Mouse (Mus musculus) kidney, embryonic 16.5 days (tissue): ENCODE measurements at regions not wholly inside any gene's neighbourhood (a gene's known extent, or its start where the extent isn't known, plus 50 kb on each side); places are given as distances from the start of the nearest gene placed in this dataset.

Experiments
- ATAC-seq: fragments of 200-750 bp; cut with Nextera tagmentation; 2 replicates; pipeline ENCODE4 v1.8.0; 2017; ENCODE audit warnings: moderate TSS enrichment; ENCODE audit not compliant: low FRiP score, low TSS enrichment
- H3K27ac ChIP-seq: fragments of 300-500 bp; sonication (generic); 2 replicates; pipeline ENCODE4 v1.5.1; 2014; ENCODE audit warnings: low read length
- H3K27me3 ChIP-seq: fragments of 300-500 bp; sonication (generic); 2 replicates; pipeline ENCODE4 v1.6.1; 2014; ENCODE audit warnings: low read length, control low read depth, mixed read lengths; ENCODE audit not compliant: insufficient read depth
- H3K36me3 ChIP-seq: fragments of 300-500 bp; sonication (generic); 2 replicates; pipeline ENCODE4 v1.6.1; 2014; ENCODE audit warnings: low read length, control low read depth, mixed read lengths; ENCODE audit not compliant: insufficient read depth
- H3K4me1 ChIP-seq: fragments of 300-500 bp; sonication (generic); 2 replicates; pipeline ENCODE4 v1.6.1; 2014; ENCODE audit warnings: low read length, control low read depth, mixed read lengths; ENCODE audit not compliant: insufficient read depth
- H3K4me2 ChIP-seq: fragments of 300-500 bp; sonication (generic); replicated peaks from 2 replicates; pipeline ENCODE4 v1.6.1; 2014; ENCODE audit warnings: low read depth, low read length
- H3K4me3 ChIP-seq: fragments of 300-500 bp; sonication (generic); 2 replicates; pipeline ENCODE4 v1.5.1; 2014; ENCODE audit warnings: mild to moderate bottlenecking, low read length
- H3K9ac ChIP-seq: fragments of 300-500 bp; sonication (generic); replicated peaks from 2 replicates; pipeline ENCODE4 v1.6.1; 2014; ENCODE audit warnings: low read length
- H3K9me3 ChIP-seq: fragments of 300-500 bp; sonication (generic); 2 replicates; pipeline ENCODE4 v1.6.1; 2016; ENCODE audit warnings: low read length, control low read depth
- WGBS: fragments of 180-500 bp; shearing (Covaris S2); extraction: QIAGEN DNeasy Blood & Tissue Kit; methylation state at CpG from one replicate; pipeline ENCODE4 v1.1.7; 2014; 5-methylcytosine and 5-hydroxymethylcytosine counted together

- H3K4me3 ChIP-seq, result no peak overlapping the region
- H3K4me1 ChIP-seq, result no peaks in the 10 kb centered on the region
- no peak overlapping the region for H3K27ac ChIP-seq
- H3K9ac ChIP-seq, result no peak overlapping the region
- WGBS, result 15% methylated on average over 3 of the region's 3 CpGs
- ATAC-seq, result no peak
- H3K36me3 ChIP-seq, result no peaks in the 10 kb centered on the region
- no peak overlapping the region for H3K4me2 ChIP-seq
- no peaks in the 10 kb centered on the region for H3K27me3 ChIP-seq
- H3K9me3 ChIP-seq, result no peaks in the 10 kb centered on the region
These were observed 188.8 kb downstream of the Sp3 start for GRCm38 (mm10) chr2:72791496-72791895.

GRCm38 (mm10) chr2:72793424-72793823 lies 186.8 kb downstream of the Sp3 start:
- 22% methylated on average over 10 of the region's 10 CpGs for WGBS
- H3K4me2 ChIP-seq, result no peak overlapping the region
- no peaks in the 10 kb centered on the region for H3K4me1 ChIP-seq
- H3K4me3 ChIP-seq, result no peak overlapping the region
- no peak overlapping the region for H3K9ac ChIP-seq
- H3K27ac ChIP-seq, result no peak overlapping the region
- H3K27me3 ChIP-seq, result no peaks in the 10 kb centered on the region
- H3K9me3 ChIP-seq, result no peaks in the 10 kb centered on the region
- no peaks in the 10 kb centered on the region for H3K36me3 ChIP-seq
- ATAC-seq, result no peak

- H3K4me1 ChIP-seq, result no peaks in the 10 kb centered on the region
- no peak for ATAC-seq
- no peaks in the 10 kb centered on the region for H3K36me3 ChIP-seq
- no peak overlapping the region for H3K27ac ChIP-seq
- no peaks in the 10 kb centered on the region for H3K27me3 ChIP-seq
- no peak overlapping the region for H3K4me2 ChIP-seq
- H3K9me3 ChIP-seq, result no peaks in the 10 kb centered on the region
- 66% methylated on average over 4 of the region's 4 CpGs for WGBS
- H3K9ac ChIP-seq, result no peak overlapping the region
- H3K4me3 ChIP-seq, result no peak overlapping the region
These were observed 185.7 kb downstream of the Sp3 start for GRCm38 (mm10) chr2:72794501-72794900.

- H3K27ac ChIP-seq, result no peak overlapping the region
- ATAC-seq, result no peak
- H3K4me1 ChIP-seq, result no peaks in the 10 kb centered on the region
- no peak overlapping the region for H3K9ac ChIP-seq
- H3K9me3 ChIP-seq, result peaks cover 2% of the 10 kb centered on the region; the same call in 1 of the 2 replicates
- H3K4me2 ChIP-seq, result no peak overlapping the region
- H3K4me3 ChIP-seq, result no peak overlapping the region
- no peaks in the 10 kb centered on the region for H3K27me3 ChIP-seq
- H3K36me3 ChIP-seq, result no peaks in the 10 kb centered on the region
- WGBS, result 88% methylated on average over 4 of the region's 4 CpGs
These were observed 183.1 kb downstream of the Sp3 start for GRCm38 (mm10) chr2:72797002-72797718.

- WGBS, result 53% methylated on average over 7 of the region's 7 CpGs
- Histone ChIP-seq H3K36me3 (no peaks in the 10 kb centered on the region), H3K27me3 (no peaks in the 10 kb centered on the region), H3K4me3 (no peak overlapping the region), H3K4me1 (no peaks in the 10 kb centered on the region), H3K9me3 (peaks cover 4% of the 10 kb centered on the region; the same call in 1 of the 2 replicates), H3K9ac (no peak overlapping the region), H3K4me2 (no peak overlapping the region), H3K27ac (no peak overlapping the region)
- no peak for ATAC-seq
These were observed 179.6 kb downstream of the Sp3 start for GRCm38 (mm10) chr2:72800696-72801095.

GRCm38 (mm10) chr2:72813282-72813974 lies 166.8 kb downstream of the Sp3 start:
- no peak overlapping the region for H3K4me2 ChIP-seq
- no peaks in the 10 kb centered on the region for H3K4me1 ChIP-seq
- no peak overlapping the region for H3K9ac ChIP-seq
- ATAC-seq, result no peak
- no peak overlapping the region for H3K4me3 ChIP-seq
- WGBS, result 60% methylated on average over 14 of the region's 14 CpGs
- H3K9me3 ChIP-seq, result peaks cover 8% of the 10 kb centered on the region; the same call in 1 of the 2 replicates
- peaks cover 8% of the 10 kb centered on the region for H3K27me3 ChIP-seq
- H3K36me3 ChIP-seq, result no peaks in the 10 kb centered on the region
- no peak overlapping the region for H3K27ac ChIP-seq

GRCm38 (mm10) chr2:72825251-72825650 lies 155.0 kb downstream of the Sp3 start:
- WGBS, result 75% methylated on average over 4 of the region's 4 CpGs
- ATAC-seq, result no peak
- H3K9me3 ChIP-seq, result no peaks in the 10 kb centered on the region

GRCm38 (mm10) chr2:72829139-72829538 lies 151.1 kb downstream of the Sp3 start:
- 14% methylated on average over 1 of the region's 1 CpGs for WGBS
- H3K4me3 ChIP-seq, result no peak overlapping the region
- H3K27ac ChIP-seq, result no peak overlapping the region

More at GRCm38 (mm10) chr2:72825251-72825650, 155.0 kb downstream of the Sp3 start:
- no peak overlapping the region for H3K4me3 ChIP-seq
- H3K4me1 ChIP-seq, result no peaks in the 10 kb centered on the region
- H3K36me3 ChIP-seq, result no peaks in the 10 kb centered on the region
- no peaks in the 10 kb centered on the region for H3K27me3 ChIP-seq
- H3K9ac ChIP-seq, result no peak overlapping the region
- H3K4me2 ChIP-seq, result no peak overlapping the region
- H3K27ac ChIP-seq, result no peak overlapping the region

GRCm38 (mm10) chr2:72832770-72833169 lies 147.5 kb downstream of the Sp3 start:
- H3K4me2 ChIP-seq, result no peak overlapping the region
- no peaks in the 10 kb centered on the region for H3K27me3 ChIP-seq
- ATAC-seq, result no peak
- H3K4me3 ChIP-seq, result no peak overlapping the region
- WGBS, result 88% methylated on average over 10 of the region's 10 CpGs
- no peaks in the 10 kb centered on the region for H3K4me1 ChIP-seq
- no peaks in the 10 kb centered on the region for H3K36me3 ChIP-seq
- no peak overlapping the region for H3K27ac ChIP-seq
- H3K9ac ChIP-seq, result no peak overlapping the region
- H3K9me3 ChIP-seq, result no peaks in the 10 kb centered on the region

More at GRCm38 (mm10) chr2:72829139-72829538, 151.1 kb downstream of the Sp3 start:
- Histone ChIP-seq H3K9me3 (no peaks in the 10 kb centered on the region), H3K27me3 (no peaks in the 10 kb centered on the region), H3K36me3 (no peaks in the 10 kb centered on the region), H3K9ac (no peak overlapping the region), H3K4me2 (no peak overlapping the region), H3K4me1 (no peaks in the 10 kb centered on the region)
- ATAC-seq, result no peak

- Histone ChIP-seq H3K4me2 (no peak overlapping the region), H3K4me1 (no peaks in the 10 kb centered on the region), H3K4me3 (no peak overlapping the region), H3K36me3 (no peaks in the 10 kb centered on the region), H3K27me3 (no peaks in the 10 kb centered on the region), H3K27ac (no peak overlapping the region), H3K9me3 (peaks cover 8% of the 10 kb centered on the region; the same call in 1 of the 2 replicates), H3K9ac (no peak overlapping the region)
- no peak for ATAC-seq
- 49% methylated on average over 6 of the region's 6 CpGs for WGBS
These were observed 142.0 kb downstream of the Sp3 start for GRCm38 (mm10) chr2:72838085-72838727.
